Mouse (Mus musculus) heart, postnatal 14 days (tissue): ENCODE results near the gene Palld. TPM values are rescaled to one million over a fixed set of nuclear protein-coding genes. Genes with fewer than 3 reads are reported as not detected.
A peak's percentile ranks its signal among the peaks of the same experiment; 100 is the strongest.

Source experiments
- DNase-seq, 2 experiments: peaks; one replicate each; pipeline ENCODE4 v3.0.0; 2021 to 2022
- intact Hi-C: fragments of 180-260 bp; cut with DNase I; formaldehyde crosslinking; loops from one replicate; pipeline ENCODE4 v1.15.1; 2025
- total RNA-seq, 2 experiments: library from RNA; stranded (reverse); gene quantifications; 2 replicates each; pipeline ENCODE4 v1.2.3; 2021

Palld gene
- total RNA-seq, 2 experiments from 2014 or later = 263 to 269 TPM

- DNase-seq = no peak
- intact Hi-C loops = loop anchor here (5.0 kb wide), 1 partner anchor 59 kb away; no protein-coding TSS in a partner anchor
Observed at GRCm38 (mm10) chr8:61646195-61646835, 256.2 kb downstream of the Palld start.

GRCm38 (mm10) chr8:61645642-61646041, 256.8 kb downstream of the Palld start:
- DNase-seq = no peak
- intact Hi-C loops = loop anchor here (5.0 kb wide), 1 partner anchor 58 kb away; no protein-coding TSS in a partner anchor

GRCm38 (mm10) chr8:61643215-61643614, 259.3 kb downstream of the Palld start:
- DNase-seq = no peak
- intact Hi-C loops = no loop called here

- intact Hi-C loops = no loop called here
- peak; percentile 56 to 64 for DNase-seq
Observed at GRCm38 (mm10) chr8:61642358-61642847, 260.1 kb downstream of the Palld start.

GRCm38 (mm10) chr8:61639596-61639995, 262.9 kb downstream of the Palld start:
- DNase-seq = no peak
- intact Hi-C loops = no loop called here

- no peak for DNase-seq
- intact Hi-C loops = no loop called here
Observed at GRCm38 (mm10) chr8:61639008-61639407, 263.5 kb downstream of the Palld start.

GRCm38 (mm10) chr8:61637736-61638135, 264.8 kb downstream of the Palld start:
- no peak for DNase-seq
- intact Hi-C loops = no loop called here

- no peak for DNase-seq
- intact Hi-C loops = no loop called here
Observed at GRCm38 (mm10) chr8:61634811-61635210, 267.7 kb downstream of the Palld start.

GRCm38 (mm10) chr8:61632331-61632730, 270.2 kb downstream of the Palld start:
- intact Hi-C loops = no loop called here

GRCm38 (mm10) chr8:61629631-61629968, 272.9 kb downstream of the Palld start:
- intact Hi-C loops = no loop called here
- no peak for DNase-seq

More at GRCm38 (mm10) chr8:61632331-61632730, 270.2 kb downstream of the Palld start:
- no peak for DNase-seq

- intact Hi-C loops = no loop called here
- DNase-seq = no peak
Observed at GRCm38 (mm10) chr8:61628938-61629630, 273.4 kb downstream of the Palld start.

- DNase-seq = no peak
- intact Hi-C loops = no loop called here
Observed at GRCm38 (mm10) chr8:61626246-61626952, 276.1 kb downstream of the Palld start.

- no peak for DNase-seq
- intact Hi-C loops = no loop called here
Observed at GRCm38 (mm10) chr8:61625656-61626210, 276.8 kb downstream of the Palld start.

GRCm38 (mm10) chr8:61623485-61624417, 278.7 kb downstream of the Palld start:
- no peak for DNase-seq
- intact Hi-C loops = no loop called here

GRCm38 (mm10) chr8:61621300-61621699, 281.2 kb downstream of the Palld start:
- no peak for DNase-seq
- intact Hi-C loops = no loop called here

- DNase-seq = peak in 1 of 2 experiments; percentile 48
- intact Hi-C loops = no loop called here
Observed at GRCm38 (mm10) chr8:61617651-61618050, 284.8 kb downstream of the Palld start.

GRCm38 (mm10) chr8:61617049-61617448, 285.4 kb downstream of the Palld start:
- no peak for DNase-seq
- intact Hi-C loops = no loop called here

- intact Hi-C loops = no loop called here
- no peak for DNase-seq
Observed at GRCm38 (mm10) chr8:61615711-61616697, 286.5 kb downstream of the Palld start.

GRCm38 (mm10) chr8:61611741-61612140, 290.7 kb downstream of the Palld start:
- DNase-seq = no peak
- intact Hi-C loops = loop anchor here (5.0 kb wide), 1 partner anchor 141 kb away; no protein-coding TSS in a partner anchor
